Mouse (Mus musculus) intestine, postnatal 0 days (tissue): Measurements from ENCODE around the gene Synpo2l. TPM values are rescaled to one million over a fixed set of nuclear protein-coding genes. Genes with fewer than 3 reads are reported as not detected.

Experiments used
- ATAC-seq: fragments of 200-750 bp; cut with Nextera tagmentation; 2 replicates; pipeline ENCODE4 v1.8.0; 2017; ENCODE audit warnings: mild to moderate bottlenecking, moderate TSS enrichment, moderate library complexity
- H3K27ac ChIP-seq: fragments of 300-500 bp; sonication (generic); 2 replicates; pipeline ENCODE4 v1.5.1; 2014; ENCODE audit warnings: mild to moderate bottlenecking, low read depth, low read length, moderate library complexity
- H3K27me3 ChIP-seq: fragments of 300-500 bp; sonication (generic); replicated peaks from 2 replicates; pipeline ENCODE4 v1.6.1; 2014; ENCODE audit warnings: low read length, mixed read lengths; ENCODE audit not compliant: control insufficient read depth, insufficient read depth
- H3K36me3 ChIP-seq: fragments of 300-500 bp; sonication (generic); 2 replicates; pipeline ENCODE4 v1.6.1; 2014; ENCODE audit warnings: mild to moderate bottlenecking, moderate library complexity; ENCODE audit not compliant: control insufficient read depth, insufficient read depth
- H3K4me1 ChIP-seq: fragments of 300-500 bp; sonication (generic); replicated peaks from 2 replicates; pipeline ENCODE4 v1.6.1; 2014; ENCODE audit warnings: antibody characterized with exemption, low read length, mixed read lengths; ENCODE audit not compliant: control insufficient read depth, insufficient read depth
- H3K4me2 ChIP-seq: fragments of 300-500 bp; sonication (generic); replicated peaks from 2 replicates; pipeline ENCODE4 v1.6.1; 2014; ENCODE audit warnings: low read depth, mild to moderate bottlenecking, moderate library complexity
- H3K4me3 ChIP-seq: fragments of 300-500 bp; sonication (generic); 2 replicates; pipeline ENCODE4 v1.5.1; 2014; ENCODE audit warnings: low read depth, low read length
- H3K9ac ChIP-seq: fragments of 300-500 bp; sonication (generic); 2 replicates; pipeline ENCODE4 v1.6.1; 2014; ENCODE audit warnings: mild to moderate bottlenecking, low read depth, low read length
- H3K9me3 ChIP-seq: fragments of 300-500 bp; sonication (generic); 2 replicates; pipeline ENCODE4 v1.6.1; 2016; ENCODE audit warnings: mixed run types; ENCODE audit not compliant: control insufficient read depth
- CTCF ChIP-seq: sonication (generic); IDR thresholded peaks from 2 replicates; pipeline ENCODE4 v1.5.1; 2016; ENCODE audit warnings: low read depth, mild to moderate bottlenecking, control low read depth, antibody characterized with exemption, moderate library complexity
- WGBS: fragments of 180-500 bp; shearing (Covaris S2); extraction: QIAGEN DNeasy Blood & Tissue Kit; methylation state at CpG from one replicate; pipeline ENCODE4 v1.1.7; 2014; 5-methylcytosine and 5-hydroxymethylcytosine counted together
- polyA plus RNA-seq: library from polyadenylated mRNA; unstranded; fragments of >200 nt; fragmentation: Nextera tagmentation; extraction: Ambion mirVana; gene quantifications from 2 replicates; pipeline ENCODE4 v1.2.1, GENCODE M21; 2015

Gene Synpo2l
- polyA plus RNA-seq, 1 experiment from 2014 or later = 0.23 TPM

GRCm38 (mm10) chr14:20673735-20674063 lies 5.5 kb upstream of the Synpo2l start:
- H3K9ac ChIP-seq = peak overlapping the region; percentile 23; the same call in 1 of the 2 replicates
- peak overlapping the region; percentile 75 for H3K4me2 ChIP-seq
- no peaks in the 10 kb centered on the region for H3K4me1 ChIP-seq
- no peak for TF ChIP-seq CTCF
- H3K27me3 ChIP-seq = no peaks in the 10 kb centered on the region
- ATAC-seq = peak; percentile 80
- H3K36me3 ChIP-seq = peaks cover 25% of the 10 kb centered on the region
- peak overlapping the region; percentile 61; the same call in 1 of the 2 replicates for H3K27ac ChIP-seq
- 8% methylated on average over 13 of the region's 13 CpGs for WGBS
- peak overlapping the region; percentile 83 for H3K4me3 ChIP-seq
- no peaks in the 10 kb centered on the region for H3K9me3 ChIP-seq

- H3K4me2 ChIP-seq = no peak overlapping the region
- H3K36me3 ChIP-seq = peaks cover 18% of the 10 kb centered on the region; the same call in 1 of the 2 replicates
- no peak overlapping the region for H3K4me3 ChIP-seq
- ATAC-seq = no peak
- no peaks in the 10 kb centered on the region for H3K4me1 ChIP-seq
- no peaks in the 10 kb centered on the region for H3K27me3 ChIP-seq
- H3K27ac ChIP-seq = no peak overlapping the region
- H3K9me3 ChIP-seq = no peaks in the 10 kb centered on the region
- peak; percentile 68 for TF ChIP-seq CTCF
- 94% methylated on average over 2 of the region's 2 CpGs for WGBS
- no peak overlapping the region for H3K9ac ChIP-seq
Observed at GRCm38 (mm10) chr14:20672990-20673389, 4.8 kb upstream of the Synpo2l start.

- no peak overlapping the region for H3K4me3 ChIP-seq
- no peaks in the 10 kb centered on the region for H3K4me1 ChIP-seq
- no peaks in the 10 kb centered on the region for H3K36me3 ChIP-seq
- WGBS = 78% methylated on average over 1 of the region's 1 CpGs
- no peak overlapping the region for H3K4me2 ChIP-seq
- 0 out of 2 replicates have a peak, but pooled peaks cover under 1% of the 10 kb centered on the region for H3K27me3 ChIP-seq
- no peak for TF ChIP-seq CTCF
- no peaks in the 10 kb centered on the region for H3K9me3 ChIP-seq
- ATAC-seq = no peak
- peak overlapping the region; percentile 76; the same call in 1 of the 2 replicates for H3K27ac ChIP-seq
- peak overlapping the region; percentile 22; the same call in 1 of the 2 replicates for H3K9ac ChIP-seq
Observed at GRCm38 (mm10) chr14:20667469-20667868, 685 bp downstream of the Synpo2l start.

- no peak for TF ChIP-seq CTCF
- H3K27me3 ChIP-seq = 0 out of 2 replicates have a peak, but pooled peaks cover 5% of the 10 kb centered on the region
- no peaks in the 10 kb centered on the region for H3K36me3 ChIP-seq
- no peak for ATAC-seq
- H3K4me2 ChIP-seq = no peak overlapping the region
- H3K4me3 ChIP-seq = no peak overlapping the region
- H3K27ac ChIP-seq = no peak overlapping the region
- 57% methylated on average over 3 of the region's 3 CpGs for WGBS
- no peak overlapping the region for H3K9ac ChIP-seq
- no peaks in the 10 kb centered on the region for H3K9me3 ChIP-seq
- H3K4me1 ChIP-seq = peaks cover 8% of the 10 kb centered on the region
Observed at GRCm38 (mm10) chr14:20664436-20664835, 3.7 kb downstream of the Synpo2l start.

- no peak for TF ChIP-seq CTCF
- H3K27me3 ChIP-seq = 0 out of 2 replicates have a peak, but pooled peaks cover 5% of the 10 kb centered on the region
- H3K4me3 ChIP-seq = no peak overlapping the region
- no peak overlapping the region for H3K27ac ChIP-seq
- no peak for ATAC-seq
- H3K4me2 ChIP-seq = no peak overlapping the region
- WGBS = 65% methylated on average over 2 of the region's 2 CpGs
- peaks cover 8% of the 10 kb centered on the region for H3K4me1 ChIP-seq
- H3K36me3 ChIP-seq = no peaks in the 10 kb centered on the region
- H3K9me3 ChIP-seq = no peaks in the 10 kb centered on the region
- no peak overlapping the region for H3K9ac ChIP-seq
Observed at GRCm38 (mm10) chr14:20663601-20664000, 4.6 kb downstream of the Synpo2l start.

- no peaks in the 10 kb centered on the region for H3K9me3 ChIP-seq
- H3K36me3 ChIP-seq = no peaks in the 10 kb centered on the region
- TF ChIP-seq CTCF = no peak
- WGBS = 86% methylated on average over 3 of the region's 3 CpGs
- H3K27me3 ChIP-seq = 0 out of 2 replicates have a peak, but pooled peaks cover 5% of the 10 kb centered on the region
- H3K4me1 ChIP-seq = peaks cover 8% of the 10 kb centered on the region
- no peak overlapping the region for H3K27ac ChIP-seq
- no peak overlapping the region for H3K4me3 ChIP-seq
- H3K9ac ChIP-seq = no peak overlapping the region
- no peak for ATAC-seq
- H3K4me2 ChIP-seq = no peak overlapping the region
Observed at GRCm38 (mm10) chr14:20662740-20663139, 5.4 kb downstream of the Synpo2l start.
